Mouse (Mus musculus) retina, postnatal 1 day (tissue): ENCODE measurements around the gene Dnaaf5.

ENCODE experiments used
- DNase-seq: peaks from one replicate; pipeline ENCODE4 v3.0.0-alpha.2; 2012

The Dnaaf5 gene

GRCm38 (mm10) chr5:139199995-139200769 is 50.2 kb downstream of the Dnaaf5 start, which contains the start of gene Sun1:
TSS of gene Sun1 (plus strand) at chr5:139200637.
- DNase-seq = peak; percentile 98

GRCm38 (mm10) chr5:139200770-139201569 is 50.9 kb downstream of the Dnaaf5 start:
- DNase-seq = no peak

- DNase-seq = no peak
Observed at GRCm38 (mm10) chr5:139202127-139202526, 52.1 kb downstream of the Dnaaf5 start.

- DNase-seq = no peak
Observed at GRCm38 (mm10) chr5:139203312-139203711, 53.3 kb downstream of the Dnaaf5 start.

- DNase-seq = no peak
Observed at GRCm38 (mm10) chr5:139206081-139206480, 56.1 kb downstream of the Dnaaf5 start.

- no peak for DNase-seq
Observed at GRCm38 (mm10) chr5:139206525-139206924, 56.5 kb downstream of the Dnaaf5 start.

GRCm38 (mm10) chr5:139208183-139208582 is 58.2 kb downstream of the Dnaaf5 start:
- DNase-seq = no peak

GRCm38 (mm10) chr5:139208871-139209684 is 59.1 kb downstream of the Dnaaf5 start:
- DNase-seq = no peak

- DNase-seq = no peak
Observed at GRCm38 (mm10) chr5:139209685-139210026, 59.6 kb downstream of the Dnaaf5 start.

- no peak for DNase-seq
Observed at GRCm38 (mm10) chr5:139211737-139212385, 61.8 kb downstream of the Dnaaf5 start.

GRCm38 (mm10) chr5:139214298-139214697 is 64.3 kb downstream of the Dnaaf5 start:
- DNase-seq = no peak

- no peak for DNase-seq
Observed at GRCm38 (mm10) chr5:139215184-139215583, 65.2 kb downstream of the Dnaaf5 start.

GRCm38 (mm10) chr5:139216121-139216520 is 66.1 kb downstream of the Dnaaf5 start:
- DNase-seq = no peak

- DNase-seq = no peak
Observed at GRCm38 (mm10) chr5:139216774-139217173, 66.8 kb downstream of the Dnaaf5 start.

GRCm38 (mm10) chr5:139220006-139220515 is 70.0 kb downstream of the Dnaaf5 start:
- DNase-seq = no peak

- no peak for DNase-seq
Observed at GRCm38 (mm10) chr5:139220610-139221009, 70.6 kb downstream of the Dnaaf5 start.

- DNase-seq = no peak
Observed at GRCm38 (mm10) chr5:139223331-139223730, 73.3 kb downstream of the Dnaaf5 start.

- DNase-seq = no peak
Observed at GRCm38 (mm10) chr5:139227236-139227635, 77.2 kb downstream of the Dnaaf5 start.

GRCm38 (mm10) chr5:139227645-139228044 is 77.6 kb downstream of the Dnaaf5 start:
- DNase-seq = no peak

GRCm38 (mm10) chr5:139228318-139228717 is 78.3 kb downstream of the Dnaaf5 start:
- DNase-seq = no peak

GRCm38 (mm10) chr5:139229716-139230115 is 79.7 kb downstream of the Dnaaf5 start:
- no peak for DNase-seq

- peak; percentile 69 for DNase-seq
Observed at GRCm38 (mm10) chr5:139232083-139232482, 82.1 kb downstream of the Dnaaf5 start.
